Mouse (Mus musculus) lung, postnatal 0 days (tissue): ENCODE measurements around the gene Gtse1. TPM values are rescaled to one million over a fixed set of nuclear protein-coding genes. Genes with fewer than 3 reads are reported as not detected.

Experiments used
- ATAC-seq: fragments of 200-750 bp; cut with Nextera tagmentation; 2 replicates; pipeline ENCODE4 v1.8.0; 2017; ENCODE audit warnings: moderate library complexity
- DNase-seq: peaks from one replicate; pipeline ENCODE4 v3.0.0-alpha.2; 2016; ENCODE audit warnings: low spot score
- H3K27ac ChIP-seq: fragments of 300-500 bp; sonication (generic); 2 replicates; pipeline ENCODE4 v1.5.1; 2014; ENCODE audit warnings: antibody characterized with exemption, mild to moderate bottlenecking, low read length, mixed read lengths
- H3K27me3 ChIP-seq: fragments of 300-500 bp; sonication (generic); replicated peaks from 2 replicates; pipeline ENCODE4 v1.6.1; 2014; ENCODE audit warnings: low read length, mixed read lengths; ENCODE audit not compliant: insufficient read depth
- H3K36me3 ChIP-seq: fragments of 300-500 bp; sonication (generic); 2 replicates; pipeline ENCODE4 v1.6.1; 2014; ENCODE audit warnings: low read length, mixed read lengths; ENCODE audit not compliant: insufficient read depth
- H3K4me1 ChIP-seq: fragments of 300-500 bp; sonication (generic); 2 replicates; pipeline ENCODE4 v1.6.1; 2014; ENCODE audit warnings: antibody characterized with exemption, low read depth, low read length, mixed read lengths; ENCODE audit not compliant: insufficient read depth
- H3K4me2 ChIP-seq: fragments of 300-500 bp; sonication (generic); replicated peaks from 2 replicates; pipeline ENCODE4 v1.6.1; 2014; ENCODE audit warnings: low read depth, mild to moderate bottlenecking, low read length, moderate library complexity, mixed read lengths
- H3K4me3 ChIP-seq: fragments of 300-500 bp; sonication (generic); 2 replicates; pipeline ENCODE4 v1.5.1; 2014; ENCODE audit warnings: low read depth, low read length
- H3K9ac ChIP-seq: fragments of 300-500 bp; sonication (generic); replicated peaks from 2 replicates; pipeline ENCODE4 v1.6.1; 2014; ENCODE audit warnings: low read depth, mild to moderate bottlenecking
- H3K9me3 ChIP-seq: fragments of 300-500 bp; sonication (generic); 2 replicates; pipeline ENCODE4 v1.6.1; 2016; ENCODE audit warnings: low read length, mixed read lengths
- CTCF ChIP-seq: IDR thresholded peaks from 2 replicates; pipeline ENCODE4 v1.5.1; 2016; ENCODE audit warnings: antibody characterized with exemption, mild to moderate bottlenecking
- WGBS: fragments of 180-500 bp; shearing (Covaris S2); extraction: QIAGEN DNeasy Blood & Tissue Kit; methylation state at CpG from one replicate; pipeline ENCODE4 v1.1.7; 2014; 5-methylcytosine and 5-hydroxymethylcytosine counted together
- polyA plus RNA-seq: library from polyadenylated mRNA; unstranded; fragments of >200 nt; fragmentation: Nextera tagmentation; extraction: Ambion mirVana; gene quantifications from 2 replicates; pipeline ENCODE4 v1.2.1, GENCODE M21; 2015

The Gtse1 gene
- polyA plus RNA-seq, 1 experiment from 2014 or later: 1.5 TPM

DNA sequence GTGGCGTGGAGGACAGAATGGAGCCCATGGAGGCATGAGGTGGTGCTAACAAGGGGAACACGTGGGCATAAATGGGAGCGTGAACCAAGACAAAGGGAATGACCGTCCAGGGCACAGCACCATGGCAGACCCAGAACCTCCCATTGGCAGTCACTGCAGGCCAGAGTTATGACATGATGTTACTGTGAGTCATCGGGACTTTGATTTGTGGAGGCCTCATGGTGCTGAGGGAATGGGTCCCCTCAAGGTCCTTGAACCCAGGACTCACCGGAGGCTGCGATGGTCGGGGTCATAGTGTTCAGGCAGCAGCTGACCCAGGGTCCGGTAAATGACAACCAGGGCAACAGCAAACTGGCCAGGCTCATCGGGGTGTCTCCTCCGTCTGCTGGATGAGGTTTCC lies 62.3 kb downstream of the Gtse1 start:
- Histone ChIP-seq H3K4me3 (no peak overlapping the region), H3K4me1 (no peaks in the 10 kb centered on the region), H3K27me3 (no peaks in the 10 kb centered on the region), H3K9ac (no peak overlapping the region), H3K9me3 (no peaks in the 10 kb centered on the region), H3K27ac (no peak overlapping the region), H3K4me2 (no peak overlapping the region), H3K36me3 (no peaks in the 10 kb centered on the region)
- no peak for ATAC-seq
- DNase-seq: no peak
- TF ChIP-seq CTCF: no peak
- WGBS: 85% methylated on average over 11 of the region's 11 CpGs

Other genes with a start within 250 kb of the Gtse1 start
- 5.1 and 5.2 TPM in 2 replicates for gene Ppara, start 124.8 kb upstream of the Gtse1 start, polyA plus RNA-seq
- 46.8 and 48.3 TPM in 2 replicates for gene Cdpf1, start 48.0 kb upstream of the Gtse1 start, polyA plus RNA-seq
- gene Pkdrej, start 38.0 kb upstream of the Gtse1 start, polyA plus RNA-seq: 0.04 and 0.08 TPM in 2 replicates
- 8.7 and 9.1 TPM in 2 replicates for gene Ttc38, start 27.4 kb upstream of the Gtse1 start, polyA plus RNA-seq
- 26.5 and 26.6 TPM in 2 replicates for gene Trmu, start 19.6 kb downstream of the Gtse1 start, polyA plus RNA-seq
- gene Celsr1, start 174.0 kb downstream of the Gtse1 start, polyA plus RNA-seq: 2.1 and 2.2 TPM in 2 replicates
- gene Gramd4, start 197.9 kb downstream of the Gtse1 start, polyA plus RNA-seq: 9.9 and 11.1 TPM in 2 replicates